Mouse (Mus musculus): ENCODE measurements around the gene Fcgr1. TPM values are rescaled to one million over a fixed set of nuclear protein-coding genes. Genes with fewer than 3 reads are reported as not detected.

Gene Fcgr1
- polyA plus RNA-seq, 1 experiment from 2014 or later, result 3.3 TPM

- ATAC-seq (ENCODE audit: insufficient read depth), result 0 out of 2 replicates have a peak, but pooled peaks have one; percentile 15
- no peaks in the 10 kb centered on the region for H3K36me3 ChIP-seq (ENCODE audit: insufficient read depth)
- peak overlapping the region; percentile 85 for H3K4me2 ChIP-seq
- peaks cover 9% of the 10 kb centered on the region for H3K4me1 ChIP-seq (ENCODE audit: insufficient read depth)
- peak overlapping the region; percentile 99 for H3K27ac ChIP-seq (ENCODE audit: low read depth)
- H3K9ac ChIP-seq, result peak overlapping the region; percentile 80
- no peak for TF ChIP-seq CTCF (IDR thresholded peaks at IDR 0.05; ENCODE audit: low read depth)
- H3K4me3 ChIP-seq (ENCODE audit: low read depth, low read length), result peak overlapping the region; percentile 60
- WGBS, result 6% methylated on average over 27 of the region's 27 CpGs
- no peaks in the 10 kb centered on the region for H3K27me3 ChIP-seq (ENCODE audit: insufficient read depth, low read length)
- no peak for DNase-seq
- no peaks in the 10 kb centered on the region for H3K9me3 ChIP-seq (ENCODE audit: low read depth, low read length)
These were observed 30.0 kb downstream of the Fcgr1 start for GRCm38 (mm10) chr3:96263558-96264403.

GRCm38 (mm10) chr3:96262979-96263550 lies 30.7 kb downstream of the Fcgr1 start, which contains the start of gene Hist2h4:
TSS of gene Hist2h4 (minus strand) at chr3:96263311.
- H3K9me3 ChIP-seq (ENCODE audit: low read depth, low read length), result no peaks in the 10 kb centered on the region
- peak within 1 kb of the TSS; percentile 85 for H3K4me2 ChIP-seq
- no peaks in the 10 kb centered on the region for H3K27me3 ChIP-seq (ENCODE audit: insufficient read depth, low read length)
- peak within 1 kb of the TSS; percentile 60 for H3K4me3 ChIP-seq (ENCODE audit: low read depth, low read length)
- peak within 1 kb of the TSS; percentile 99 for H3K27ac ChIP-seq (ENCODE audit: low read depth)
- peaks cover 9% of the 10 kb centered on the region for H3K4me1 ChIP-seq (ENCODE audit: insufficient read depth)
- no peaks in the 10 kb centered on the region for H3K36me3 ChIP-seq (ENCODE audit: insufficient read depth)
- peak; percentile 50 for TF ChIP-seq CTCF (IDR thresholded peaks at IDR 0.05; ENCODE audit: low read depth)
- under 1% methylated on average over 40 of the region's 40 CpGs for WGBS
- DNase-seq (peak; percentile 99), ATAC-seq (ENCODE audit: insufficient read depth) (peak; percentile 89)
- peak within 1 kb of the TSS; percentile 80 for H3K9ac ChIP-seq

- H3K9me3 ChIP-seq (ENCODE audit: low read depth, low read length), result no peaks in the 10 kb centered on the region
- no peaks in the 10 kb centered on the region for H3K27me3 ChIP-seq (ENCODE audit: insufficient read depth, low read length)
- H3K4me3 ChIP-seq (ENCODE audit: low read depth, low read length), result peak overlapping the region; percentile 60
- under 1% methylated on average over 19 of the region's 19 CpGs for WGBS
- H3K4me1 ChIP-seq (ENCODE audit: insufficient read depth), result peaks cover 6% of the 10 kb centered on the region; the same call in 1 of the 2 replicates
- H3K27ac ChIP-seq (ENCODE audit: low read depth), result peak overlapping the region; percentile 99
- peak overlapping the region; percentile 76 for H3K9ac ChIP-seq
- TF ChIP-seq CTCF (IDR thresholded peaks at IDR 0.05; ENCODE audit: low read depth), result no peak
- H3K36me3 ChIP-seq (ENCODE audit: insufficient read depth), result no peaks in the 10 kb centered on the region
- peak; percentile 94 for DNase-seq
- peak; percentile 89 for ATAC-seq (ENCODE audit: insufficient read depth)
- peak overlapping the region; percentile 85 for H3K4me2 ChIP-seq
These were observed 31.4 kb downstream of the Fcgr1 start for GRCm38 (mm10) chr3:96262216-96262875.

GRCm38 (mm10) chr3:96261623-96262022 lies 32.1 kb downstream of the Fcgr1 start:
- peak overlapping the region; percentile 85 for H3K4me2 ChIP-seq
- peak; percentile 13 for DNase-seq
- WGBS, result 41% methylated on average over 3 of the region's 3 CpGs

GRCm38 (mm10) chr3:96260220-96260619 lies 33.5 kb downstream of the Fcgr1 start:
- Histone ChIP-seq H3K4me2 (no peak overlapping the region), H3K27ac (ENCODE audit: low read depth) (no peak overlapping the region), H3K4me1 (ENCODE audit: insufficient read depth) (peaks cover 3% of the 10 kb centered on the region; the same call in 1 of the 2 replicates), H3K4me3 (ENCODE audit: low read depth, low read length) (no peak overlapping the region), H3K9me3 (ENCODE audit: low read depth, low read length) (no peaks in the 10 kb centered on the region), H3K36me3 (ENCODE audit: insufficient read depth) (no peaks in the 10 kb centered on the region), H3K27me3 (ENCODE audit: insufficient read depth, low read length) (no peaks in the 10 kb centered on the region), H3K9ac (no peak overlapping the region)
- 87% methylated on average over 5 of the region's 5 CpGs for WGBS
- ATAC-seq (ENCODE audit: insufficient read depth), result no peak
- no peak for TF ChIP-seq CTCF (IDR thresholded peaks at IDR 0.05; ENCODE audit: low read depth)
- no peak for DNase-seq

More at GRCm38 (mm10) chr3:96261623-96262022, 32.1 kb downstream of the Fcgr1 start:
- no peaks in the 10 kb centered on the region for H3K27me3 ChIP-seq (ENCODE audit: insufficient read depth, low read length)
- peak overlapping the region; percentile 76 for H3K9ac ChIP-seq
- no peak for ATAC-seq (ENCODE audit: insufficient read depth)
- H3K27ac ChIP-seq (ENCODE audit: low read depth), result peak overlapping the region; percentile 99
- H3K36me3 ChIP-seq (ENCODE audit: insufficient read depth), result no peaks in the 10 kb centered on the region
- H3K4me1 ChIP-seq (ENCODE audit: insufficient read depth), result peaks cover 3% of the 10 kb centered on the region; the same call in 1 of the 2 replicates
- H3K9me3 ChIP-seq (ENCODE audit: low read depth, low read length), result no peaks in the 10 kb centered on the region
- peak overlapping the region; percentile 60 for H3K4me3 ChIP-seq (ENCODE audit: low read depth, low read length)
- 0 out of 2 replicates have a peak, but pooled peaks have one; percentile 7 for TF ChIP-seq CTCF (IDR thresholded peaks at IDR 0.05; ENCODE audit: low read depth)

- peak; percentile 11 for DNase-seq
- WGBS, result 54% methylated on average over 3 of the region's 3 CpGs
- TF ChIP-seq CTCF (IDR thresholded peaks at IDR 0.05; ENCODE audit: low read depth), result no peak
- ATAC-seq (ENCODE audit: insufficient read depth), result no peak
- Histone ChIP-seq H3K4me3 (ENCODE audit: low read depth, low read length) (no peak overlapping the region), H3K27ac (ENCODE audit: low read depth) (no peak overlapping the region), H3K4me1 (ENCODE audit: insufficient read depth) (peaks cover 3% of the 10 kb centered on the region; the same call in 1 of the 2 replicates), H3K9me3 (ENCODE audit: low read depth, low read length) (no peaks in the 10 kb centered on the region), H3K4me2 (no peak overlapping the region), H3K36me3 (ENCODE audit: insufficient read depth) (no peaks in the 10 kb centered on the region), H3K9ac (no peak overlapping the region), H3K27me3 (ENCODE audit: insufficient read depth, low read length) (peaks cover 3% of the 10 kb centered on the region; the same call in 1 of the 2 replicates)
These were observed 36.6 kb downstream of the Fcgr1 start for GRCm38 (mm10) chr3:96257190-96257589.

All from lung, embryonic 14.5 days (tissue).